Mouse (Mus musculus) hindbrain, embryonic 10.5 days (tissue): ENCODE data around the gene 4930469K13Rik. TPM values are rescaled to one million over a fixed set of nuclear protein-coding genes. Genes with fewer than 3 reads are reported as not detected.

Experiments
- DNase-seq: peaks from one replicate; pipeline ENCODE4 v3.0.0-alpha.2; 2017; ENCODE audit warnings: low spot score
- H3K27ac ChIP-seq: fragments of 300-500 bp; sonication (generic); 2 replicates; pipeline ENCODE4 v1.5.1; 2016; ENCODE audit warnings: mild to moderate bottlenecking, moderate library complexity
- H3K27me3 ChIP-seq: fragments of 300-500 bp; sonication (generic); 2 replicates; pipeline ENCODE4 v1.6.1; 2016; ENCODE audit warnings: mild to moderate bottlenecking; ENCODE audit not compliant: poor library complexity, insufficient read depth, severe bottlenecking
- H3K36me3 ChIP-seq: fragments of 300-500 bp; sonication (generic); 2 replicates; pipeline ENCODE4 v1.6.1; 2016; ENCODE audit warnings: mild to moderate bottlenecking, moderate library complexity
- H3K4me1 ChIP-seq: fragments of 300-500 bp; sonication (generic); replicated peaks from 2 replicates; pipeline ENCODE4 v1.6.1; 2016; ENCODE audit warnings: mild to moderate bottlenecking
- H3K4me3 ChIP-seq: fragments of 300-500 bp; sonication (generic); 2 replicates; pipeline ENCODE4 v1.5.1; 2016; ENCODE audit warnings: mild to moderate bottlenecking, moderate library complexity
- H3K9me3 ChIP-seq: fragments of 300-500 bp; sonication (generic); 2 replicates; pipeline ENCODE4 v1.6.1; 2016; ENCODE audit warnings: mild to moderate bottlenecking, moderate library complexity
- WGBS: fragments of 180-500 bp; shearing (Covaris S2); methylation state at CpG from one replicate; pipeline ENCODE4 v1.1.7; 2016; 5-methylcytosine and 5-hydroxymethylcytosine counted together
- polyA plus RNA-seq: library from polyadenylated mRNA; unstranded; fragments of >200 nt; fragmentation: Nextera tagmentation; extraction: Ambion mirVana; gene quantifications from 2 replicates; pipeline ENCODE4 v1.2.1, GENCODE M21; 2016

The 4930469K13Rik gene
- polyA plus RNA-seq, 1 experiment from 2014 or later = not detected

- Histone ChIP-seq H3K27me3 (no peaks in the 10 kb centered on the region), H3K9me3 (no peaks in the 10 kb centered on the region), H3K27ac (no peak overlapping the region), H3K36me3 (no peaks in the 10 kb centered on the region), H3K4me1 (peaks cover 4% of the 10 kb centered on the region), H3K4me3 (no peak overlapping the region)
- DNase-seq = no peak
- 87% methylated on average over 6 of the region's 6 CpGs for WGBS
Observed at GRCm38 (mm10) chr11:33957595-33957994, 140.8 kb downstream of the 4930469K13Rik start.

GRCm38 (mm10) chr11:33956623-33957022, 141.7 kb downstream of the 4930469K13Rik start:
- Histone ChIP-seq H3K9me3 (no peaks in the 10 kb centered on the region), H3K36me3 (no peaks in the 10 kb centered on the region), H3K27me3 (no peaks in the 10 kb centered on the region), H3K27ac (no peak overlapping the region), H3K4me1 (0 out of 2 replicates have a peak, but pooled peaks cover 4% of the 10 kb centered on the region), H3K4me3 (no peak overlapping the region)
- WGBS = 85% methylated on average over 5 of the region's 5 CpGs
- DNase-seq = no peak

GRCm38 (mm10) chr11:33955982-33956381, 142.4 kb downstream of the 4930469K13Rik start:
- Histone ChIP-seq H3K36me3 (no peaks in the 10 kb centered on the region), H3K9me3 (no peaks in the 10 kb centered on the region), H3K4me3 (no peak overlapping the region), H3K27me3 (no peaks in the 10 kb centered on the region), H3K4me1 (peaks cover 8% of the 10 kb centered on the region), H3K27ac (no peak overlapping the region)
- DNase-seq = no peak
- 79% methylated on average over 4 of the region's 4 CpGs for WGBS

GRCm38 (mm10) chr11:33951684-33952625, 146.4 kb downstream of the 4930469K13Rik start:
- no peaks in the 10 kb centered on the region for H3K27me3 ChIP-seq
- peaks cover 8% of the 10 kb centered on the region for H3K4me1 ChIP-seq
- WGBS = 86% methylated on average over 8 of the region's 8 CpGs
- no peaks in the 10 kb centered on the region for H3K9me3 ChIP-seq
- DNase-seq = no peak
- H3K4me3 ChIP-seq = no peak overlapping the region
- H3K36me3 ChIP-seq = no peaks in the 10 kb centered on the region
- no peak overlapping the region for H3K27ac ChIP-seq

GRCm38 (mm10) chr11:33951155-33951554, 147.2 kb downstream of the 4930469K13Rik start:
- Histone ChIP-seq H3K9me3 (no peaks in the 10 kb centered on the region), H3K4me3 (no peak overlapping the region), H3K4me1 (peaks cover 8% of the 10 kb centered on the region), H3K36me3 (no peaks in the 10 kb centered on the region), H3K27ac (no peak overlapping the region), H3K27me3 (no peaks in the 10 kb centered on the region)
- WGBS = 41% methylated on average over 5 of the region's 5 CpGs
- peak; percentile 17 for DNase-seq

GRCm38 (mm10) chr11:33946501-33946900, 151.9 kb downstream of the 4930469K13Rik start:
- WGBS = 84% methylated on average over 4 of the region's 4 CpGs

GRCm38 (mm10) chr11:33944786-33945328, 153.5 kb downstream of the 4930469K13Rik start:
- DNase-seq = no peak
- Histone ChIP-seq H3K4me3 (no peak overlapping the region), H3K9me3 (no peaks in the 10 kb centered on the region), H3K4me1 (no peaks in the 10 kb centered on the region), H3K27ac (no peak overlapping the region), H3K36me3 (no peaks in the 10 kb centered on the region), H3K27me3 (no peaks in the 10 kb centered on the region)
- WGBS = 87% methylated on average over 9 of the region's 9 CpGs

More at GRCm38 (mm10) chr11:33946501-33946900, 151.9 kb downstream of the 4930469K13Rik start:
- H3K27ac ChIP-seq = no peak overlapping the region
- no peaks in the 10 kb centered on the region for H3K36me3 ChIP-seq
- no peak for DNase-seq
- no peaks in the 10 kb centered on the region for H3K9me3 ChIP-seq
- H3K27me3 ChIP-seq = no peaks in the 10 kb centered on the region
- peaks cover 3% of the 10 kb centered on the region for H3K4me1 ChIP-seq
- no peak overlapping the region for H3K4me3 ChIP-seq

- Histone ChIP-seq H3K27me3 (no peaks in the 10 kb centered on the region), H3K36me3 (no peaks in the 10 kb centered on the region), H3K4me1 (no peaks in the 10 kb centered on the region), H3K4me3 (no peak overlapping the region), H3K27ac (0 out of 2 replicates have a peak overlapping the region, but pooled peaks have one; percentile 8), H3K9me3 (no peaks in the 10 kb centered on the region)
- 62% methylated on average over 4 of the region's 4 CpGs for WGBS
- DNase-seq = peak; percentile 33
Observed at GRCm38 (mm10) chr11:33944067-33944785, 154.1 kb downstream of the 4930469K13Rik start.

- WGBS = 71% methylated on average over 1 of the region's 1 CpGs
- 0 out of 2 replicates have a peak, but pooled peaks cover 3% of the 10 kb centered on the region for H3K4me1 ChIP-seq
- no peaks in the 10 kb centered on the region for H3K36me3 ChIP-seq
- H3K27me3 ChIP-seq = no peaks in the 10 kb centered on the region
- no peaks in the 10 kb centered on the region for H3K9me3 ChIP-seq
- no peak overlapping the region for H3K4me3 ChIP-seq
- H3K27ac ChIP-seq = 0 out of 2 replicates have a peak overlapping the region, but pooled peaks have one; percentile 8
- no peak for DNase-seq
Observed at GRCm38 (mm10) chr11:33943565-33943964, 154.8 kb downstream of the 4930469K13Rik start.

- Histone ChIP-seq H3K4me1 (0 out of 2 replicates have a peak, but pooled peaks cover 3% of the 10 kb centered on the region), H3K27ac (no peak overlapping the region), H3K9me3 (no peaks in the 10 kb centered on the region), H3K36me3 (no peaks in the 10 kb centered on the region), H3K4me3 (no peak overlapping the region), H3K27me3 (no peaks in the 10 kb centered on the region)
- WGBS = 84% methylated on average over 4 of the region's 4 CpGs
- no peak for DNase-seq
Observed at GRCm38 (mm10) chr11:33939456-33940113, 158.8 kb downstream of the 4930469K13Rik start.

- Histone ChIP-seq H3K27me3 (no peaks in the 10 kb centered on the region), H3K4me3 (no peak overlapping the region), H3K36me3 (no peaks in the 10 kb centered on the region), H3K27ac (no peak overlapping the region), H3K4me1 (0 out of 2 replicates have a peak, but pooled peaks cover 3% of the 10 kb centered on the region), H3K9me3 (no peaks in the 10 kb centered on the region)
- 58% methylated on average over 7 of the region's 7 CpGs for WGBS
- no peak for DNase-seq
Observed at GRCm38 (mm10) chr11:33938561-33939274, 159.6 kb downstream of the 4930469K13Rik start.

GRCm38 (mm10) chr11:33937641-33938040, 160.7 kb downstream of the 4930469K13Rik start:
- H3K27ac ChIP-seq = no peak overlapping the region
- WGBS = 90% methylated on average over 8 of the region's 8 CpGs
- no peaks in the 10 kb centered on the region for H3K27me3 ChIP-seq
- no peak overlapping the region for H3K4me3 ChIP-seq
- no peaks in the 10 kb centered on the region for H3K36me3 ChIP-seq
- DNase-seq = no peak
- peaks cover 5% of the 10 kb centered on the region; the same call in 1 of the 2 replicates for H3K4me1 ChIP-seq
- no peaks in the 10 kb centered on the region for H3K9me3 ChIP-seq
